Mouse (Mus musculus) left cerebral cortex, adult 8-10 months (tissue): ENCODE measurements around the gene Myh9. TPM values are rescaled to one million over a fixed set of nuclear protein-coding genes. Genes with fewer than 3 reads are reported as not detected.
"Not testable (repeated sequence)": the region's sequence is repeated elsewhere in the genome, so short reads cannot be mapped to it uniquely, and the experiment has no call there.

Experiments
- DNase-seq, 2 experiments: peaks; one replicate each; pipeline ENCODE4 v3.0.0; 2022; ENCODE audit warnings: low spot score in 2 of 2
- total RNA-seq, 4 experiments: library from RNA; stranded (reverse); gene quantifications; 2 replicates each; pipeline ENCODE4 v1.2.4; 2022

The Myh9 gene
- total RNA-seq, 4 experiments from 2014 or later = 65.9 to 77.7 (median 71.1) TPM

DNA sequence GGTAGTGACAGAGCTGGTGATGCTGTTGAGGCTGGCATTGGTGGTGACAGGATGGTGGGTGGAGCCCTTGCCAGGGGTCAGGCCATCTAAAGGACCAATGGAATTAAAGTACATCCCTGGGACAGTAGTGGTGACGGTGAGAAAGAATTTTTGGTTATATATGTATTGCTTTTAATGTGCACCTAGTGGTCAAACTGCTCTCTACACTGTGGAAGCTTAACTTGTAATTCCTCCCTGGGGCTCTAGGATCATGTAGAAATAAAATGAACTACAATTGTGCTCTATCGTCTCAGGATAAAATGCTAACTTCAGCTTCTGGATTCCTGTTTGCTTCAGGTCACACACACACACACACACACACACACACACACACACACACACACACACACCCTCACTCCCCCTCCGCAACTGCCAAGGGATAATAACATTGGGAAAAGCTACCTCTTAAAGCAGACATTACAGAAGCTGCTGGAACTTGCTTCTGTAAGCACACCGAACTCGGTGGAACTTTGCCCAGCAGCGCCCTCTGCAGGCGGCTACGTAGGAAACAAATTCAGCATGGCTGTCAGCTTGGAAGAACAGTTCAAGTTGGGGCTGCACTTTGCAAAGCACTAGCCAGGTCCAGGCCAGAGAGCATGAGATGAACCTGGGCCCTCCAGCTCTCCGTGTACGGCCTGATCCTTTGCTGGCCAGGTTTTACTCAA lies 117.6 kb downstream of the Myh9 start:
- not testable (repeated sequence) for DNase-seq

DNA sequence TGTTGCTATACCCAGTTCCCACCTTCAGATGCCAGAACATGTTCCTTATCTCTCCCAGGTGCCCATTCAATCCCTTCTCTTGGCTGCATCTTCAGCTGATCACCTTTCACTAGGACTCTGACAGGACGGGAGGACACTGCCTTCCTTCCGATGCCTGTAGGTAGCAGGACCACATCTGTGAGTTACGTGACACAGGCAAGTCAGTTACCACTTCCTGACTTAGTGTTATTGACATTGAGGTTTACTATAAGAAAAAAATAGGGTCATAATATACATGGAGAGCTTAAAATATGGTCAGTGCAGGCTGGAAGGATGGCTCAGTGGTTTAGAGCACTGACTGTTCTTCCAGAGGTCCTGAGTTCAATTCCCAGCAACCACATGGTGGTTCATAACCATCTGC lies 120.5 kb downstream of the Myh9 start:
- not testable (repeated sequence) for DNase-seq

DNA sequence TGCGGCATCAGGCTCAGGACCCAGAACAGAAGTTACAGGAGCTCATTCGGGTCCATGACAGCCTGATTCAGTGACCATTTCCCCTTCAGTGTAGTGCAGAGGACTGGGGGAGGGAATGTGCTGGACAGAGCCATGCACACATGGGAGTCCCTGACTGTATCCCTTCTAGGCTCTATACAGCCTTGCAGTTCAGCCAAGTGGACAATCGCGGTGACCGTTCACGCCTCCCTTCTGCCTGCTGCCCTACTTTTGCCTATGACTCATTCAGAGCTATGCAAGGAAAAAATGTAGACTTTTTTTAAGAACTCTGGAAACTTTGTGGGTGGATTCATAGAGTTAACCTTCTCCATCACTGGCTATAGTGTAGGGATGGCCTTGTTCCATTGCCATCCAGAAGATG lies 123.7 kb downstream of the Myh9 start:
- not testable (repeated sequence) for DNase-seq

Other genes with a start within 250 kb of the Myh9 start
- gene Apol10b, start 246.1 kb downstream of the Myh9 start, total RNA-seq = under 1 TPM in 3 of 4 experiments, not detected in 1; 0.25 to 0.33 (median 0.27) TPM
- gene Gm36245, start 242.9 kb downstream of the Myh9 start, total RNA-seq = not detected
- gene Apol11b, start 198.9 kb downstream of the Myh9 start, total RNA-seq = under 1 TPM in 3 of 4 experiments, not detected in 1; 0.19 to 0.36 (median 0.20) TPM
- gene Apol7e, start 143.3 kb downstream of the Myh9 start, total RNA-seq = not detected
- not detected for gene Apol9b, start 113.1 kb downstream of the Myh9 start, total RNA-seq
- gene Apol8, start 85.2 kb downstream of the Myh9 start, total RNA-seq = 1 to 10 TPM; 6.6 to 8.0 (median 7.3) TPM
- gene Txn2, start 86.8 kb upstream of the Myh9 start, total RNA-seq = 100 to 1,000 TPM; 126 to 139 (median 131) TPM
- gene Foxred2, start 114.5 kb upstream of the Myh9 start, total RNA-seq = 10 to 100 TPM; 12.1 to 15.8 (median 14.5) TPM
- gene Eif3d, start 128.6 kb upstream of the Myh9 start, total RNA-seq = 100 to 1,000 TPM in 2 of 4 experiments, 10 to 100 TPM in 2; 87.5 to 106 (median 98.6) TPM